Mouse (Mus musculus): Measurements from ENCODE around the gene Nenf.
A peak's percentile ranks its signal among the peaks of the same experiment; 100 is the strongest.

GRCm38 (mm10) chr1:191325726-191326232 lies 7.8 kb upstream of the Nenf start, which contains the start of gene Tmem206:
- TF ChIP-seq POLR2A (IDR thresholded peaks at IDR 0.05; ENCODE audit: low read depth, low read length) (peak; percentile 76), CTCF (conservative IDR thresholded peaks at IDR 0.05; ENCODE audit: insufficient read depth, insufficient read length, low read depth, low read length) (no peak)

Data from kidney, adult 2 months (tissue).